ENCODE assay signal across 1 mouse cellular context in the genomic region with DNA sequence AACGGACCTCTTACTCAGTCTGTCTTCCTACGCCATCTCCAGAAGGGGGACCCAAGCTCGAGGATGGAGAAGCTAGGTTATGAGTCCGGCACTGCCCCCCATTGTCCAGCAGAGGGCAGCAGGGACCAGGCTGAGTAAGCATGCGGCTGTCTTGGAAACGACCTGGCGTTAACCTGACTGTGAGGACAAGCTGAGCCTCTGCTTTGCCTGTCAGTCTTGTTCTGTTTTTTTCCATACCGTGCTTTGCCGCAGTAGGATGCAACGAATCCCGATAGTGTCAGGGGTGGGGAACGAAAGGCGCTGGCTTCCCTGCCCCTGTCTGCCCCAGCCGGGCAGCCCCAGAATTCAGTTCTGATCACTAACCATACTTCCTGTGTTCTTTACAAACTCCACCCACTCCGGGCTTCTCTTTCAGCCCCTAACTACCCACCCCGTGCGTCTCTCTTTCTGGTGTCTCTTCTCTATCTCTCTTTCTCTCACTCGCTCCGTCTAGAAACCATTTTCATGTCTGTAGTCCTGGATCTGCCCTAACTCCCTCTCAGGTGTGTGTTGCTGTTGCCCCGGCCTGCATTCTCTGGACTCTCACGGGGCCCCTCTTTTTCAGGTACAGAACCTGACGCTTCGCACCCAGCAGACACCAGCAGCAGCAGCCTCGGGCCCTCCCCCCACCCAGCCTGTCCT.
A peak's percentile ranks its signal among the peaks of the same experiment; 100 is the strongest.
TF ChIP-seq lines count a peak whose summit lies in the region.

No protein-coding gene starts in this region.

TF ChIP-seq in CH12.LX, 34 proteins besides CTCF, POLR2A, EP300 and RAD21:
- peak; percentile 34 for TF ChIP-seq NRF1 (IDR thresholded peaks at IDR 0.05; ENCODE audit: low read depth, low read length)
- peak; percentile 92 for TF ChIP-seq SIN3A (IDR thresholded peaks at IDR 0.05; ENCODE audit: low read length)
- TF ChIP-seq MAX (IDR thresholded peaks at IDR 0.05; ENCODE audit: low read length), result peak; percentile 84
- peak; percentile 61 for TF ChIP-seq MAZ (IDR thresholded peaks at IDR 0.05; ENCODE audit: low read depth, low read length)
- no peak for TF ChIP-seq RCOR1 (conservative IDR thresholded peaks at IDR 0.05; ENCODE audit: low read depth, low read length)
- peak; percentile 77 for TF ChIP-seq MXI1 (IDR thresholded peaks at IDR 0.05; ENCODE audit: low read depth, low read length)
- TF ChIP-seq KAT2A (IDR thresholded peaks at IDR 0.05; ENCODE audit: insufficient replicate concordance, low read length), result no peak
- TF ChIP-seq CHD2 (IDR thresholded peaks at IDR 0.05; ENCODE audit: low read length), result 0 out of 2 replicates have a peak, but pooled peaks have one; percentile 27
- TF ChIP-seq ZNF384 (IDR thresholded peaks at IDR 0.05; ENCODE audit: low read depth, low read length), result no peak
- TF ChIP-seq ZKSCAN1 (IDR thresholded peaks at IDR 0.05; ENCODE audit: borderline replicate concordance, low read depth, low read length), result no peak
- TF ChIP-seq UBTF (IDR thresholded peaks at IDR 0.05; ENCODE audit: low read depth, low read length), result no peak
- peak; percentile 66 for TF ChIP-seq IRF4 (IDR thresholded peaks at IDR 0.05; ENCODE audit: low read depth, low read length)
- no peak for TF ChIP-seq USF2 (conservative IDR thresholded peaks at IDR 0.05; ENCODE audit: low read depth, low read length)
- no peak for TF ChIP-seq JUND (conservative IDR thresholded peaks at IDR 0.05; ENCODE audit: low read depth, low read length)
- TF ChIP-seq USF1 (IDR thresholded peaks at IDR 0.05; ENCODE audit: low read depth, low read length), result no peak; the same call in 1 of the 2 replicates
- no peak for TF ChIP-seq MAFK (IDR thresholded peaks at IDR 0.05; ENCODE audit: insufficient replicate concordance, low read length)
- peak; percentile 90 for TF ChIP-seq NELFE (IDR thresholded peaks at IDR 0.05; ENCODE audit: low read depth, low read length)
- TF ChIP-seq E2F4 (IDR thresholded peaks at IDR 0.05; ENCODE audit: insufficient replicate concordance, low read depth, low read length), result no peak
- TF ChIP-seq ELF1 (IDR thresholded peaks at IDR 0.05; ENCODE audit: low read depth, low read length), result peak; percentile 70
- peak; percentile 90 for TF ChIP-seq MYC (IDR thresholded peaks at IDR 0.05; ENCODE audit: low read depth, low read length)
- no peak for TF ChIP-seq BHLHE40 (IDR thresholded peaks at IDR 0.05; ENCODE audit: low read depth, low read length)
- TF ChIP-seq MEF2A (IDR thresholded peaks at IDR 0.05; ENCODE audit: borderline replicate concordance, low read depth, low read length), result peak; percentile 67; the same call in 1 of the 2 replicates
- TF ChIP-seq JUN (IDR thresholded peaks at IDR 0.05; ENCODE audit: insufficient read depth, low read depth, low read length), result no peak
- peak; percentile 59; the same call in 1 of the 2 replicates for TF ChIP-seq TBP (conservative IDR thresholded peaks at IDR 0.05; ENCODE audit: low read depth, low read length)
- TF ChIP-seq ZC3H11A (IDR thresholded peaks at IDR 0.05; ENCODE audit: low read depth, low read length), result peak; percentile 79
- TF ChIP-seq GABPA (IDR thresholded peaks at IDR 0.05; ENCODE audit: insufficient replicate concordance, low read depth, low read length), result no peak
- TF ChIP-seq ETS1 (conservative IDR thresholded peaks at IDR 0.05; ENCODE audit: low read depth, low read length), result 0 out of 2 replicates have a peak, but pooled peaks have one; percentile 7
- no peak for TF ChIP-seq POLR2AphosphoS2 (IDR thresholded peaks at IDR 0.05; ENCODE audit: low read depth, low read length)
- TF ChIP-seq ZMIZ1 (IDR thresholded peaks at IDR 0.05; ENCODE audit: low read depth, low read length), result no peak
- TF ChIP-seq HCFC1 (IDR thresholded peaks at IDR 0.05; ENCODE audit: low read depth, low read length), result no peak; the same call in 1 of the 2 replicates
- TF ChIP-seq CHD1 (IDR thresholded peaks at IDR 0.05; ENCODE audit: low read depth, low read length), result no peak
- no peak for TF ChIP-seq PAX5 (IDR thresholded peaks at IDR 0.05; ENCODE audit: low read length)
- peak; percentile 54; the same call in 1 of the 2 replicates for TF ChIP-seq TCF12 (IDR thresholded peaks at IDR 0.05; ENCODE audit: low read depth, low read length)
- peak; percentile 98 for TF ChIP-seq SMC3 (IDR thresholded peaks at IDR 0.05; ENCODE audit: low read depth, low read length)
